Mouse (Mus musculus): ENCODE results near the gene Foxn3. TPM values are rescaled to one million over a fixed set of nuclear protein-coding genes. Genes with fewer than 3 reads are reported as not detected.

Foxn3 gene
- polyA plus RNA-seq, 1 experiment from 2014 or later, result 86.3 TPM

- Histone ChIP-seq H3K36me3 (ENCODE audit: control insufficient read depth, insufficient read depth, low read length) (no peaks in the 10 kb centered on the region), H3K9me3 (ENCODE audit: control insufficient read depth, low read length) (no peaks in the 10 kb centered on the region), H3K4me2 (ENCODE audit: low read depth, low read length) (no peak overlapping the region), H3K27ac (replicated peaks; ENCODE audit: low read depth, low read length) (no peak overlapping the region), H3K4me3 (ENCODE audit: low read depth, low read length) (no peak overlapping the region), H3K4me1 (ENCODE audit: control insufficient read depth, insufficient read depth, low read length) (no peaks in the 10 kb centered on the region), H3K9ac (ENCODE audit: low read depth, low read length) (no peak overlapping the region), H3K27me3 (replicated peaks; ENCODE audit: control insufficient read depth, insufficient read depth, low read length) (no peaks in the 10 kb centered on the region)
- 86% methylated on average over 7 of the region's 7 CpGs for WGBS
- ATAC-seq (ENCODE audit: low read depth) (no peak), DNase-seq (ENCODE audit: low spot score) (no peak)
Measured at GRCm38 (mm10) chr12:99543421-99544195, 19.8 kb downstream of the Foxn3 start.

DNA sequence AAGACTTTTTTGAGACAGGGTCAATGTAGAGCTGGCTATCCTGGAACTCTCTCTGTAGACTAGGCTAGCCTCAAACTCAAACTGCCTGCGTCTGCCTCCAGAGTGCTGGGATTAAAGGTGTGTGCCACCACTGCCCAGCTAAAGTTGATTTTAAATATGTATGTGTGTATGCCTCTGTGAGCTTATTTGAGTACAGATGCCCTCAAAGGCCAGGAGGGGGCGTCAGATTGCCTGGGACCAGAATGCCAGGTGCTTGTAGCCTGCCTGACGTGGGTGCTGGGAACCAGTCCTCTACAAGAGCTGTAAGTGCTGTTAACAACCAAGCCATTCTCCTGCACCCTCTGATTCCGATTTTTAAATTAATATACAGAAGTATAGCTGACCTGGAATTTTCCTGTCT is 23.2 kb downstream of the Foxn3 start:
- Histone ChIP-seq H3K4me2 (ENCODE audit: low read depth, low read length) (no peak overlapping the region), H3K9ac (ENCODE audit: low read depth, low read length) (no peak overlapping the region), H3K27me3 (replicated peaks; ENCODE audit: control insufficient read depth, insufficient read depth, low read length) (no peaks in the 10 kb centered on the region), H3K36me3 (ENCODE audit: control insufficient read depth, insufficient read depth, low read length) (peaks cover under 1% of the 10 kb centered on the region; the same call in 1 of the 2 replicates), H3K27ac (replicated peaks; ENCODE audit: low read depth, low read length) (no peak overlapping the region), H3K4me1 (ENCODE audit: control insufficient read depth, insufficient read depth, low read length) (no peaks in the 10 kb centered on the region), H3K4me3 (ENCODE audit: low read depth, low read length) (no peak overlapping the region), H3K9me3 (ENCODE audit: control insufficient read depth, low read length) (peaks cover 12% of the 10 kb centered on the region)
- DNase-seq (ENCODE audit: low spot score), result no peak
- 89% methylated on average over 4 of the region's 4 CpGs for WGBS
- no peak for ATAC-seq (ENCODE audit: low read depth)

DNA sequence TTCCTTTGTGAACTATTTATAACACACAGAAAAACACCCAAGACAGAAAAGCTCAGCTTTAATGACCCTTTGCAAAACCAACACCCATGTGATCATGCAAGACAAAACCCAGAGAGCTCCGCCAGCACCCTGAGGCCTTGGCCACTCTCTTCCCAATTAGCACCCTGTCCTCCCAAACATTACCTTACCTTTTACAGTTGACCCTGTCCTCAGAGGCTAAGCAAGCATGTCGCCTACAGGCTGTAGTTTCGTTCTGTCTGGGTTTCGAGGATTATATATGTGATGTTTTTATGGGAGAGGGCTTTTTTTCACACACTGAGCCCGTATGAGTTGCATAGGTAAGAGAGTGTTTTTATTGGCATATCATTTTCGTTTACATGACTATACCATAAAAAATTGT is 26.1 kb downstream of the Foxn3 start:
- Histone ChIP-seq H3K36me3 (ENCODE audit: control insufficient read depth, insufficient read depth, low read length) (peaks cover 12% of the 10 kb centered on the region; the same call in 1 of the 2 replicates), H3K4me3 (ENCODE audit: low read depth, low read length) (no peak overlapping the region), H3K4me1 (ENCODE audit: control insufficient read depth, insufficient read depth, low read length) (no peaks in the 10 kb centered on the region), H3K9me3 (ENCODE audit: control insufficient read depth, low read length) (peaks cover 18% of the 10 kb centered on the region), H3K27ac (replicated peaks; ENCODE audit: low read depth, low read length) (no peak overlapping the region), H3K4me2 (ENCODE audit: low read depth, low read length) (no peak overlapping the region), H3K9ac (ENCODE audit: low read depth, low read length) (no peak overlapping the region), H3K27me3 (replicated peaks; ENCODE audit: control insufficient read depth, insufficient read depth, low read length) (no peaks in the 10 kb centered on the region)
- no peak for ATAC-seq (ENCODE audit: low read depth)
- no peak for DNase-seq (ENCODE audit: low spot score)
- 85% methylated on average over 6 of the region's 6 CpGs for WGBS

DNA sequence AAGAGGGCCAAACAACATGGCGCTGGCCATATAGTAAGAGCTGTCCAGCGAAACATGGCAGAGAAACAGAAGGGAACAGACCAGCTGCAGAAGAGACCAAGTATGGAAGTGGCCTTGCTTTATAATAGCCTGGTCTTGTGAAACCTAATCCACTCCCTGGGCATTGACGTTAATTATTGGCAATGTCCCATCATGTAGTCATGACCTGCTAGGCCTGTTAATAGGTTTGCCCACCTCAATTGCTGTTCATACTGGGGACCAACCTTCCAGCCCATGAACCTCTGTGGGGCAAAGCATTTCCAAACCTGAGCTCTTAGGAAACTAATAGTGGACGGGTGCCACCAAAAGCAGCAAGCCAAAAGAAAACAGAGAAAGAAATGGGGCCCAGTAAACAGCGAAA is 27.0 kb downstream of the Foxn3 start:
- no peak overlapping the region for H3K9ac ChIP-seq (ENCODE audit: low read depth, low read length)
- DNase-seq (ENCODE audit: low spot score), result no peak
- no peaks in the 10 kb centered on the region for H3K4me1 ChIP-seq (ENCODE audit: control insufficient read depth, insufficient read depth, low read length)
- peaks cover 12% of the 10 kb centered on the region; the same call in 1 of the 2 replicates for H3K36me3 ChIP-seq (ENCODE audit: control insufficient read depth, insufficient read depth, low read length)
- no peak overlapping the region for H3K4me2 ChIP-seq (ENCODE audit: low read depth, low read length)
- no peaks in the 10 kb centered on the region for H3K27me3 ChIP-seq (replicated peaks; ENCODE audit: control insufficient read depth, insufficient read depth, low read length)
- peaks cover 18% of the 10 kb centered on the region for H3K9me3 ChIP-seq (ENCODE audit: control insufficient read depth, low read length)
- H3K4me3 ChIP-seq (ENCODE audit: low read depth, low read length), result no peak overlapping the region
- H3K27ac ChIP-seq (replicated peaks; ENCODE audit: low read depth, low read length), result no peak overlapping the region
- WGBS, result 96% methylated on average over 5 of the region's 5 CpGs
- no peak for ATAC-seq (ENCODE audit: low read depth)

DNA sequence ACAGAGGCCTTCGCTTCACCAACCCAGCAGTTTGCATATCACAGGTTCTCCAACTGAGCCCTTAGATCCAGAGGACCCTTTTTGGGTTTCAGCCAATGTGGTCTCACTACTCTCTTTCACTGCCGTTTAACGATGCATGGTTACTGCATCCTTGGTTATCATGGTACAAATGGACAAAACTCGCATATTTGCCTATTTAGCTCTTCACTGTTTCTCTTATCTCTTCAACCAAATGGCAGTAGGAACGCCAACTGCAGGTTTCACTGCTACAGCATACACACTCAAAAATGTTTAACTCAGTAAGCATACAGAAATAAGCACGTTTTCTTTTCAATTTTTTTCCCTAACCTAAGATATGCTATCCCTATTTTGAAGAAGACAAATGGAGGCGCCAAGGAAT is 31.0 kb downstream of the Foxn3 start:
- WGBS, result 92% methylated on average over 7 of the region's 7 CpGs
- H3K4me1 ChIP-seq (ENCODE audit: control insufficient read depth, insufficient read depth, low read length), result peaks cover 23% of the 10 kb centered on the region
- no peak overlapping the region for H3K9ac ChIP-seq (ENCODE audit: low read depth, low read length)

GRCm38 (mm10) chr12:99529687-99530411 is 33.5 kb downstream of the Foxn3 start:
- Histone ChIP-seq H3K9me3 (ENCODE audit: control insufficient read depth, low read length) (peaks cover 2% of the 10 kb centered on the region; the same call in 1 of the 2 replicates), H3K4me2 (ENCODE audit: low read depth, low read length) (0 out of 2 replicates have a peak overlapping the region, but pooled peaks have one; percentile 4), H3K4me1 (ENCODE audit: control insufficient read depth, insufficient read depth, low read length) (peaks cover 29% of the 10 kb centered on the region), H3K4me3 (ENCODE audit: low read depth, low read length) (no peak overlapping the region), H3K27me3 (replicated peaks; ENCODE audit: control insufficient read depth, insufficient read depth, low read length) (no peaks in the 10 kb centered on the region), H3K36me3 (ENCODE audit: control insufficient read depth, insufficient read depth, low read length) (peaks cover 8% of the 10 kb centered on the region; the same call in 1 of the 2 replicates), H3K9ac (ENCODE audit: low read depth, low read length) (no peak overlapping the region), H3K27ac (replicated peaks; ENCODE audit: low read depth, low read length) (peak overlapping the region; percentile 40; the same call in 1 of the 2 replicates)
- ATAC-seq (ENCODE audit: low read depth) (peak; percentile 60), DNase-seq (ENCODE audit: low spot score) (peak; percentile 81)
- 33% methylated on average over 17 of the region's 17 CpGs for whole genome bisulfite sequencing

More for the DNA sequence above, 31.0 kb downstream of the Foxn3 start:
- peaks cover 12% of the 10 kb centered on the region; the same call in 1 of the 2 replicates for H3K36me3 ChIP-seq (ENCODE audit: control insufficient read depth, insufficient read depth, low read length)
- no peak overlapping the region for H3K4me2 ChIP-seq (ENCODE audit: low read depth, low read length)
- ATAC-seq (ENCODE audit: low read depth) (no peak), DNase-seq (ENCODE audit: low spot score) (no peak)
- H3K4me3 ChIP-seq (ENCODE audit: low read depth, low read length), result no peak overlapping the region
- no peaks in the 10 kb centered on the region for H3K27me3 ChIP-seq (replicated peaks; ENCODE audit: control insufficient read depth, insufficient read depth, low read length)
- H3K9me3 ChIP-seq (ENCODE audit: control insufficient read depth, low read length), result peaks cover 18% of the 10 kb centered on the region
- H3K27ac ChIP-seq (replicated peaks; ENCODE audit: low read depth, low read length), result no peak overlapping the region

DNA sequence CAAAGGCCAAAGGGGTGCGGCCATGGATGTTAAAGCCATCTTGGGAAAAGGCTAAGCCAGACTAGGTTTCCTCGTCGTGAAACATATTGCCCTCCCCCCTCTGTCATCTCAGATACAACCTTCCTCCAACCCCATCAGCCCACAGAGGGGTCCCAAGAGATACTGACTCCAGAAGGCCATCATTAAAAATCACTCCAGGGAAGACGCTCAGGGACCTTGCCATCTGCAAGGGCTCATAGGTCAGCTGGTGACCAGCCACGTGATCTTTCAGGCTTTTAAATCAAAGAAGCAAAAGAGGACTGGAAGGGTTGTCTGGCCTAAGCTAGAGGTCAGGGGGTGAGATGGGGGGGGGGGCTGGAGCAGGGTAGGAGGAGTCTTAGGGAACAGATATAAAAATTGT is 34.4 kb downstream of the Foxn3 start:
- Histone ChIP-seq H3K9ac (ENCODE audit: low read depth, low read length) (no peak overlapping the region), H3K27me3 (replicated peaks; ENCODE audit: control insufficient read depth, insufficient read depth, low read length) (no peaks in the 10 kb centered on the region), H3K4me2 (ENCODE audit: low read depth, low read length) (no peak overlapping the region), H3K36me3 (ENCODE audit: control insufficient read depth, insufficient read depth, low read length) (0 out of 2 replicates have a peak, but pooled peaks cover under 1% of the 10 kb centered on the region), H3K27ac (replicated peaks; ENCODE audit: low read depth, low read length) (no peak overlapping the region), H3K4me1 (ENCODE audit: control insufficient read depth, insufficient read depth, low read length) (peaks cover 29% of the 10 kb centered on the region), H3K9me3 (ENCODE audit: control insufficient read depth, low read length) (no peaks in the 10 kb centered on the region), H3K4me3 (ENCODE audit: low read depth, low read length) (no peak overlapping the region)
- ATAC-seq (ENCODE audit: low read depth) (no peak), DNase-seq (ENCODE audit: low spot score) (no peak)
- WGBS, result 45% methylated on average over 5 of the region's 5 CpGs

DNA sequence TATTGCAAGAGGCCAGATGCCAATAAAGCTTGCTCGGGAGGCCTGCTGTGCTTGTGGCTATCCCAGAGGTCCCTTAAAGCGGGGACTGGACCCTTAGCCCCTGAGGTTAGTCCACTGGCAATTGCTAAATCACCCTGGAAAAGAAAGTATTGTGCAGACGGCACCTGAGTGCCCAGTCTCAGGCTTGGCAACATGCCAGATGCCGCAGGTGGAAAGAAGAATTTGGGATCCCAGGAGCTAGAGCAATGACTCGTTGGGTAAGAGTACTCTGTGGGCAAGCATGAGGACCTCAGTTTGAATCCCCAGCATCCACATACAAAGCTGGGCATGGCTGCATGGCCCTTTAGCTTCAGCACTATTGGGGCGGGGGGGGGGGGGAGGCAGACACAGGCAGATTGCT is 35.9 kb downstream of the Foxn3 start:
- Histone ChIP-seq H3K27me3 (replicated peaks; ENCODE audit: control insufficient read depth, insufficient read depth, low read length) (no peaks in the 10 kb centered on the region), H3K36me3 (ENCODE audit: control insufficient read depth, insufficient read depth, low read length) (no peaks in the 10 kb centered on the region), H3K9me3 (ENCODE audit: control insufficient read depth, low read length) (no peaks in the 10 kb centered on the region), H3K4me1 (ENCODE audit: control insufficient read depth, insufficient read depth, low read length) (peaks cover 29% of the 10 kb centered on the region), H3K27ac (replicated peaks; ENCODE audit: low read depth, low read length) (no peak overlapping the region), H3K4me2 (ENCODE audit: low read depth, low read length) (no peak overlapping the region), H3K4me3 (ENCODE audit: low read depth, low read length) (no peak overlapping the region), H3K9ac (ENCODE audit: low read depth, low read length) (no peak overlapping the region)
- 50% methylated on average over 6 of the region's 6 CpGs for WGBS
- ATAC-seq (ENCODE audit: low read depth) (no peak), DNase-seq (ENCODE audit: low spot score) (no peak)

Data from embryonic facial prominence, embryonic 14.5 days (tissue).